Mouse (Mus musculus) adrenal gland, postnatal 14 days (tissue): ENCODE measurements at regions not wholly inside any gene's neighbourhood (a gene's known extent, or its start where the extent isn't known, plus 50 kb on each side); places are given as distances from the start of the nearest gene placed in this dataset.
"Not testable (repeated sequence)": the region's sequence is repeated elsewhere in the genome, so short reads cannot be mapped to it uniquely, and the experiment has no call there.

Source experiments
- DNase-seq: peaks from one replicate; pipeline ENCODE4 v3.0.0; 2021; ENCODE audit warnings: mixed read lengths

DNA sequence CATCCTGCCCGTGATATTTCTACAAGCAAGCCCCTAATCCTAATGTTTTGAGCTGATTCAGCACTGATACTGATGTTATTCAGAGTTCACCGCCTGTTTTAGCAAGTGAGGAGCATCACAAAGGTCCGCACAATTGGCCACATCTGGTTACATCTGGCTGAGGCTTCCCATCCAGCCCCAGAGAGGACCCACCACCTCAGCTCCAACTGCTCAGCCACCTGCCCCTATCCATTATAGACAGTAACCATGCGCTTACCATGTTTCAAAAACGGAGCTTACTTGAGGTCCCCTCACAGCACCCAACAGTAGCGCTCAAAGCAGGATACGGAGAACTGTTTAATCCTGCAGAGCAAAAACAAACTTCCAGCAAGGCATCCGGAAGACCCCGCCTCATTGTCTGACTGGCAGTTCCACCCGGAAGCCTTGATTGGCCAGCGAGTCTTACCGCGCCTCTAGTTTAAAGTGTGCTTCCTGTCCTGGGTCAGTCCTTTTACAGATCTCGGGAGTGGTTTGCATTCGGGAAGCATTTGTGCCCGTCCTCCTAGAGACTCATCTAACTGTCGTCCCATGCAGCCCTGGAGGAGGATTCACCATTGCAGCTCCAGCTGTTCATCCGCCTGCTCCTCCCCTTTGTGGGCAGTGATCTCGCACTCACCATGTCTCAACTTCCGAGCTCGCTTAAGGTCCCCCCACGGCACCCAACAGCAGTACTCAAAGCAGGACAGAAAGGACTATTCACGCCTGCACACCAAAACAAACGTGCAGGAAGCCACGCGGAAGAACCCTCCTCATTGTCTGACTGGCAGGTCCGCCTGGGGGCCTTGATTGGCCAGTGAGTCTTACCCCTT lies 69.9 kb upstream of the Zfp825 start:
- peak; percentile 87 for DNase-seq

- not testable (repeated sequence) for DNase-seq
Measured at GRCm38 (mm10) chr13:74564331-74564727, 70.5 kb upstream of the Zfp825 start.

GRCm38 (mm10) chr13:74569967-74570366 lies 69.4 kb upstream of the Erap1 start:
- peak; percentile 65 for DNase-seq
